Mouse (Mus musculus) megakaryocyte, embryonic 14.5 days (primary cell): ENCODE measurements at regions not wholly inside any gene's neighbourhood (a gene's known extent, or its start where the extent isn't known, plus 50 kb on each side); places are given as distances from the start of the nearest gene placed in this dataset.

Experiments
- H3K27me3 ChIP-seq: replicated peaks from 2 replicates; pipeline ENCODE3; 2012; ENCODE audit warnings: inconsistent platforms
- H3K36me3 ChIP-seq: replicated peaks from 2 replicates; pipeline ENCODE3; 2012; ENCODE audit warnings: low read length, inconsistent platforms, mixed read lengths
- H3K4me1 ChIP-seq: 2 replicates; pipeline ENCODE4 v1.6.1; 2012; ENCODE audit warnings: inconsistent platforms
- H3K4me3 ChIP-seq: replicated peaks from 2 replicates; pipeline ENCODE3; 2012; ENCODE audit warnings: moderate library complexity, mild to moderate bottlenecking, inconsistent platforms
- H3K9me3 ChIP-seq: 2 replicates; pipeline ENCODE4 v1.6.1; 2012; ENCODE audit warnings: inconsistent platforms
- FLI1 ChIP-seq: IDR thresholded peaks from 2 replicates; pipeline ENCODE4 v1.6.1; 2012; ENCODE audit warnings: low read length, inconsistent platforms, mixed read lengths
- GATA1 ChIP-seq: IDR thresholded peaks from 3 replicates; pipeline ENCODE4 v1.6.1; 2012; ENCODE audit warnings: mixed read lengths, low read length, inconsistent platforms, borderline replicate concordance

GRCm38 (mm10) chr8:11924165-11924564 is 83.9 kb downstream of the Tex29 start:
- no peak overlapping the region for H3K4me3 ChIP-seq
- TF ChIP-seq FLI1 (no peak), GATA1 (no peak)
- H3K4me1 ChIP-seq: peaks cover 5% of the 10 kb centered on the region
- peaks cover 5% of the 10 kb centered on the region for H3K9me3 ChIP-seq
- peaks cover 18% of the 10 kb centered on the region for H3K27me3 ChIP-seq
- no peaks in the 10 kb centered on the region for H3K36me3 ChIP-seq

GRCm38 (mm10) chr8:11942892-11943332 is 102.6 kb downstream of the Tex29 start:
- Histone ChIP-seq H3K27me3 (peaks cover 45% of the 10 kb centered on the region), H3K9me3 (no peaks in the 10 kb centered on the region), H3K4me1 (peaks cover 7% of the 10 kb centered on the region; the same call in 1 of the 2 replicates), H3K4me3 (peak overlapping the region; percentile 64), H3K36me3 (no peaks in the 10 kb centered on the region)
- TF ChIP-seq FLI1 (no peak), GATA1 (no peak)

GRCm38 (mm10) chr8:11947766-11948165 is 107.5 kb downstream of the Tex29 start:
- Histone ChIP-seq H3K27me3 (peaks cover 26% of the 10 kb centered on the region), H3K9me3 (peaks cover 8% of the 10 kb centered on the region; the same call in 1 of the 2 replicates), H3K36me3 (no peaks in the 10 kb centered on the region), H3K4me1 (peaks cover 12% of the 10 kb centered on the region), H3K4me3 (no peak overlapping the region)
- TF ChIP-seq GATA1 (no peak), FLI1 (no peak)

- TF ChIP-seq GATA1 (no peak), FLI1 (no peak)
- Histone ChIP-seq H3K4me1 (no peaks in the 10 kb centered on the region), H3K4me3 (no peak overlapping the region), H3K36me3 (no peaks in the 10 kb centered on the region), H3K27me3 (peaks cover 18% of the 10 kb centered on the region), H3K9me3 (peaks cover 7% of the 10 kb centered on the region; the same call in 1 of the 2 replicates)
These were observed 116.0 kb downstream of the Tex29 start for GRCm38 (mm10) chr8:11956268-11956667.

- Histone ChIP-seq H3K36me3 (no peaks in the 10 kb centered on the region), H3K4me1 (no peaks in the 10 kb centered on the region), H3K4me3 (no peak overlapping the region), H3K9me3 (no peaks in the 10 kb centered on the region), H3K27me3 (peaks cover 15% of the 10 kb centered on the region)
- TF ChIP-seq FLI1 (no peak), GATA1 (no peak)
These were observed 116.9 kb downstream of the Tex29 start for GRCm38 (mm10) chr8:11957046-11957783.

GRCm38 (mm10) chr8:11958176-11958575 is 117.9 kb downstream of the Tex29 start:
- no peak overlapping the region for H3K4me3 ChIP-seq
- no peaks in the 10 kb centered on the region for H3K9me3 ChIP-seq
- TF ChIP-seq FLI1 (no peak), GATA1 (no peak)
- H3K36me3 ChIP-seq: no peaks in the 10 kb centered on the region
- H3K27me3 ChIP-seq: peaks cover 18% of the 10 kb centered on the region
- H3K4me1 ChIP-seq: no peaks in the 10 kb centered on the region

- Histone ChIP-seq H3K4me3 (no peak overlapping the region), H3K27me3 (peaks cover 16% of the 10 kb centered on the region), H3K9me3 (no peaks in the 10 kb centered on the region), H3K4me1 (no peaks in the 10 kb centered on the region), H3K36me3 (no peaks in the 10 kb centered on the region)
- TF ChIP-seq GATA1 (no peak), FLI1 (no peak)
These were observed 119.2 kb downstream of the Tex29 start for GRCm38 (mm10) chr8:11959466-11959865.

- Histone ChIP-seq H3K36me3 (no peaks in the 10 kb centered on the region), H3K27me3 (peaks cover 14% of the 10 kb centered on the region), H3K9me3 (no peaks in the 10 kb centered on the region), H3K4me1 (no peaks in the 10 kb centered on the region), H3K4me3 (no peak overlapping the region)
- TF ChIP-seq FLI1 (no peak), GATA1 (no peak)
These were observed 123.3 kb downstream of the Tex29 start for GRCm38 (mm10) chr8:11963575-11963974.

- H3K4me3 ChIP-seq: no peak overlapping the region
- no peaks in the 10 kb centered on the region for H3K36me3 ChIP-seq
- TF ChIP-seq GATA1 (no peak), FLI1 (no peak)
- H3K9me3 ChIP-seq: no peaks in the 10 kb centered on the region
- no peaks in the 10 kb centered on the region for H3K4me1 ChIP-seq
- peaks cover 24% of the 10 kb centered on the region for H3K27me3 ChIP-seq
These were observed 127.4 kb downstream of the Tex29 start for GRCm38 (mm10) chr8:11967670-11968069.

GRCm38 (mm10) chr8:11970515-11970914 is 130.2 kb downstream of the Tex29 start:
- H3K4me1 ChIP-seq: no peaks in the 10 kb centered on the region
- H3K4me3 ChIP-seq: no peak overlapping the region
- TF ChIP-seq GATA1: no peak
- TF ChIP-seq FLI1: no peak
- peaks cover 28% of the 10 kb centered on the region for H3K27me3 ChIP-seq
- H3K36me3 ChIP-seq: no peaks in the 10 kb centered on the region
- H3K9me3 ChIP-seq: peaks cover 5% of the 10 kb centered on the region

- Histone ChIP-seq H3K27me3 (peaks cover 32% of the 10 kb centered on the region), H3K4me3 (no peak overlapping the region), H3K36me3 (no peaks in the 10 kb centered on the region), H3K9me3 (peaks cover 5% of the 10 kb centered on the region), H3K4me1 (no peaks in the 10 kb centered on the region)
- TF ChIP-seq FLI1 (no peak), GATA1 (no peak)
These were observed 133.2 kb downstream of the Tex29 start for GRCm38 (mm10) chr8:11973436-11973835.
